Mouse (Mus musculus) olfactory bulb, adult 2 months (tissue): ENCODE results near the gene Arid5b.

Experiments used
- CTCF ChIP-seq: fragments of 200-500 bp; IDR thresholded peaks from 2 replicates; pipeline ENCODE4 v1.5.1; 2012; ENCODE audit warnings: low read depth, mild to moderate bottlenecking, low read length, moderate library complexity; ENCODE audit not compliant: insufficient read depth
- POLR2A ChIP-seq: fragments of 200-500 bp; IDR thresholded peaks from 2 replicates; pipeline ENCODE4 v1.6.1; 2012; ENCODE audit warnings: mild to moderate bottlenecking, low read depth, low read length, moderate library complexity; ENCODE audit not compliant: insufficient read depth

DNA sequence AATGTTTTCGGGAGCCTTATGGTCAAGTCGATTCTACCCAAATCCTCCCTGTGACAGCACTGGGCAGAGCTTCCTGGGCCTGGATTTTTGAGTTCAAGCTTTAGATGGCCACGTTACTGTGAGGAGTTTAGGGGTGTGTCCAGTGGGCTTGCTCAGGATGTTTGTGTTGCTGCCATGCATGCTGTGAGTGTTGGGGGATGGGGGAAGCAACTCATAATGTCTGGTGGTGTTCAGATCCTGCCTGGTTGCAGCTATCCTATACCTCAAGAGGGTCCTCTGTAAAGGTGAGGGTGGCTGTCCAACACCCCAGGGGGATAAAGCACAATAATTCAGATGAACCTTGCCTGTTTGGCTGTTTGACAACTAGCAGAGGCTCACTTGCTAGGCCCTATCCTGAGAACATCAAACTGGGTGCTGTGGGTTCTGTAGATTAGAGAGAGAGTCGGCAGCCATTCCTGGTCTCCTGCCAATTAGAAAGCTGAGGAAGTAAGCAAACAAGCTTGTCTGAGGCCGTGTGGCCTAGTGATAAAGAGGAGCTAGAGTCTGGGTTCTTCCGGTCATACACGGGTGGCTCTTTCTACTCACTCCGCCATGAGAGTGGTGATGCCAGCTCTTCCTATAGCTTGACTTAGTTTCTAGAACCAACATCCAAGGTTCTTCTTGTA lies 229.8 kb downstream of the Arid5b start:
- TF ChIP-seq CTCF (no peak), POLR2A (no peak)
